Mouse (Mus musculus) heart, adult 11 months (tissue): ENCODE measurements at regions not wholly inside any gene's neighbourhood (a gene's known extent, or its start where the extent isn't known, plus 50 kb on each side); places are given as distances from the start of the nearest gene placed in this dataset.

Experiments used
- DNase-seq: peaks from one replicate; pipeline ENCODE4 v3.0.0; 2022

- peak; percentile 88 for DNase-seq
Observed at GRCm38 (mm10) chrX:99415701-99416100, 55.4 kb downstream of the Pja1 start.

GRCm38 (mm10) chrX:99410942-99411341 lies 60.1 kb downstream of the Pja1 start:
- no peak for DNase-seq

GRCm38 (mm10) chrX:99409858-99410257 lies 61.2 kb downstream of the Pja1 start:
- DNase-seq, result no peak

GRCm38 (mm10) chrX:99409331-99409730 lies 61.7 kb downstream of the Pja1 start:
- DNase-seq, result no peak

- no peak for DNase-seq
Observed at GRCm38 (mm10) chrX:99408804-99409203, 62.3 kb downstream of the Pja1 start.

GRCm38 (mm10) chrX:99405843-99406242 lies 65.2 kb downstream of the Pja1 start:
- DNase-seq, result no peak

- DNase-seq, result peak; percentile 87
Observed at GRCm38 (mm10) chrX:99403521-99404149, 67.4 kb downstream of the Pja1 start.

- DNase-seq, result peak; percentile 80
Observed at GRCm38 (mm10) chrX:99402841-99403520, 68.1 kb downstream of the Pja1 start.

GRCm38 (mm10) chrX:99397344-99397743 lies 73.7 kb downstream of the Pja1 start:
- DNase-seq, result no peak

GRCm38 (mm10) chrX:99396180-99396579 lies 74.9 kb downstream of the Pja1 start:
- DNase-seq, result peak; percentile 23

- peak; percentile 62 for DNase-seq
Observed at GRCm38 (mm10) chrX:99395067-99395466, 76.0 kb downstream of the Pja1 start.

- DNase-seq, result peak; percentile 22
Observed at GRCm38 (mm10) chrX:99391628-99392027, 79.4 kb downstream of the Pja1 start.

GRCm38 (mm10) chrX:99390462-99390838 lies 80.6 kb downstream of the Pja1 start:
- peak; percentile 61 for DNase-seq

- DNase-seq, result no peak
Observed at GRCm38 (mm10) chrX:99389778-99390461, 81.2 kb downstream of the Pja1 start.

- DNase-seq, result no peak
Observed at GRCm38 (mm10) chrX:99370711-99371110, 100.4 kb downstream of the Pja1 start.

GRCm38 (mm10) chrX:99369258-99369900 lies 101.7 kb downstream of the Pja1 start:
- DNase-seq, result peak; percentile 92

- DNase-seq, result no peak
Observed at GRCm38 (mm10) chrX:99364072-99364471, 107.0 kb downstream of the Pja1 start.

GRCm38 (mm10) chrX:99360095-99360890 lies 110.8 kb downstream of the Pja1 start:
- DNase-seq, result no peak

- peak; percentile 86 for DNase-seq
Observed at GRCm38 (mm10) chrX:99358784-99359183, 112.3 kb downstream of the Pja1 start.

- DNase-seq, result peak; percentile 85
Observed at GRCm38 (mm10) chrX:99358051-99358617, 112.9 kb downstream of the Pja1 start.

GRCm38 (mm10) chrX:99355128-99355527 lies 115.9 kb downstream of the Pja1 start:
- DNase-seq, result peak; percentile 52

GRCm38 (mm10) chrX:99350233-99350632 lies 120.8 kb downstream of the Pja1 start:
- DNase-seq, result peak; percentile 22
